Mouse (Mus musculus) CH12.LX (cell line): ENCODE data around the gene Ptpn23.

Source experiments
- CHD2 ChIP-seq: IDR thresholded peaks from 2 replicates; pipeline ENCODE4 v1.6.1; 2011; ENCODE audit warnings: low read length, improper control_type of control experiment
- CTCF ChIP-seq, 2 experiments: IDR thresholded peaks in 1 of 2; conservative IDR thresholded peaks in 1 of 2; 2 replicates each; pipeline ENCODE4 v1.5.1; 2011 to 2012; ENCODE audit warnings: low read depth in 2 of 2, low read length in 2 of 2, improper control_type of control experiment in 1 of 2, inconsistent platforms in 1 of 2, mild to moderate bottlenecking in 1 of 2, moderate library complexity in 1 of 2
- ELF1 ChIP-seq: IDR thresholded peaks from 2 replicates; pipeline ENCODE4 v1.6.1; 2014; ENCODE audit warnings: low read depth, mild to moderate bottlenecking, inconsistent platforms, low read length, improper control_type of control experiment
- GABPA ChIP-seq: IDR thresholded peaks from 2 replicates; pipeline ENCODE4 v1.6.1; 2012; ENCODE audit warnings: low read depth, low read length, improper control_type of control experiment, inconsistent platforms; ENCODE audit not compliant: insufficient replicate concordance
- IRF4 ChIP-seq: IDR thresholded peaks from 2 replicates; pipeline ENCODE4 v1.6.1; 2014; ENCODE audit warnings: low read depth, mild to moderate bottlenecking, inconsistent platforms, low read length, improper control_type of control experiment
- MAFK ChIP-seq: IDR thresholded peaks from 2 replicates; pipeline ENCODE4 v1.6.1; 2011; ENCODE audit warnings: low read length, improper control_type of control experiment; ENCODE audit not compliant: insufficient replicate concordance
- MEF2A ChIP-seq: IDR thresholded peaks from 2 replicates; pipeline ENCODE4 v1.6.1; 2014; ENCODE audit warnings: low read depth, mild to moderate bottlenecking, inconsistent platforms, low read length, improper control_type of control experiment, borderline replicate concordance
- MYC ChIP-seq: IDR thresholded peaks from 2 replicates; pipeline ENCODE4 v1.6.1; 2011; ENCODE audit warnings: low read depth, mild to moderate bottlenecking, improper control_type of control experiment, low read length
- NRF1 ChIP-seq: IDR thresholded peaks from 2 replicates; pipeline ENCODE4 v1.6.1; 2014; ENCODE audit warnings: low read depth, mild to moderate bottlenecking, inconsistent platforms, low read length, improper control_type of control experiment, moderate library complexity
- POLR2A ChIP-seq: IDR thresholded peaks from 2 replicates; pipeline ENCODE4 v1.6.1; 2011; ENCODE audit warnings: low read depth, mild to moderate bottlenecking, improper control_type of control experiment, low read length
- USF1 ChIP-seq: IDR thresholded peaks from 2 replicates; pipeline ENCODE4 v1.6.1; 2014; ENCODE audit warnings: low read depth, mild to moderate bottlenecking, inconsistent platforms, low read length, improper control_type of control experiment
- ZNF384 ChIP-seq: IDR thresholded peaks from 2 replicates; pipeline ENCODE4 v1.6.1; 2012; ENCODE audit warnings: low read depth, low read length, improper control_type of control experiment, inconsistent platforms

GRCm38 (mm10) chr9:110350612-110351011 is 57.4 kb downstream of the Ptpn23 start:
- TF ChIP-seq MAFK = no peak
- TF ChIP-seq CHD2 = no peak
- no peak for TF ChIP-seq NRF1
- TF ChIP-seq CTCF (conservative IDR thresholded peaks at IDR 0.05 in 1 of 2, IDR thresholded peaks at IDR 0.05 in 1 of 2; ENCODE audit: low read depth in 2 of 2, low read length in 2 of 2) = no peak
- no peak for TF ChIP-seq POLR2A
- no peak for TF ChIP-seq MYC
- TF ChIP-seq ELF1 = no peak
- TF ChIP-seq GABPA = no peak
- TF ChIP-seq ZNF384 = no peak
- TF ChIP-seq MEF2A = no peak
- TF ChIP-seq USF1 = no peak
- TF ChIP-seq IRF4 = no peak
